Mouse (Mus musculus) c-Kit-negative CD71-positive TER-119-positive erythroid progenitor cells, embryonic 14.5 days (primary cell): ENCODE results near the gene Ablim1.

Source experiments
- DNase-seq: peaks from one replicate; pipeline ENCODE4 v3.0.0-alpha.2; 2013; ENCODE audit warnings: low read depth, low spot score

The Ablim1 gene

GRCm38 (mm10) chr19:57104171-57104748 lies 210.5 kb downstream of the Ablim1 start:
- no peak for DNase-seq

- no peak for DNase-seq
Observed at GRCm38 (mm10) chr19:57103360-57103958, 211.3 kb downstream of the Ablim1 start.

- DNase-seq: no peak
Observed at GRCm38 (mm10) chr19:57101986-57102385, 212.7 kb downstream of the Ablim1 start.

GRCm38 (mm10) chr19:57100753-57101446 lies 213.8 kb downstream of the Ablim1 start:
- no peak for DNase-seq

DNA sequence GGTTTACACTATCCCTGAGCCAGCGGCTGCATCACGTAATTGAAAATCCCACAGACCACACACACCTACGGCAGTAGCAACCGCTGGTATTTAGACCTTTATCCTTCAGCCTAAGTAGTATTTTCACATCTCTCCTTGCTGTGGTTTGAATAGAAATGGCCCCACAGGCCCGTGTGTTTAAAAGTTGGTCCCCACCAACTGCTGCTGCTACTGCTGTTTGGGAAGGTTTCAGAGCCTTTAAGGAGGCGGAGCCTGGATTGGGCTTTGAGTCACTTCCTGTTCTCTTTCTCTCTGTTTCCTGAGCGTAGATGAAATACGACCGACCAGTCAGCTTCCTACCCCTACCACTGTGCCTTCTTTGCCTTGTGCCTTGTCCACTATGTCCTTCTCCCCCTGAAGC lies 214.7 kb downstream of the Ablim1 start:
- no peak for DNase-seq

DNA sequence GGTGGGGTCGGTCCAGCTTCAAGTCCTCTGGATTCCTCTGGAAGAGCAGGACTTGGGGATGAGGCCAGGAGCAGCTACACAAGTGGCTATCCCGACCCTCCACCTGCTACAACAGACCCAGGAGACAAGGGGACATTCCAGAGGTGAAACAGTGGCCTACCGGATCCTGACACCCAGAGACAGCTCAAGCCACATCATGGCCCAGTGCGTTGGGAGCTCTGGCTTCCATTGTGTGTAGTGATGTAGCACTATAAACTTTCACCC lies 215.7 kb downstream of the Ablim1 start:
- DNase-seq: no peak

GRCm38 (mm10) chr19:57098241-57099093 lies 216.3 kb downstream of the Ablim1 start:
- no peak for DNase-seq

DNA sequence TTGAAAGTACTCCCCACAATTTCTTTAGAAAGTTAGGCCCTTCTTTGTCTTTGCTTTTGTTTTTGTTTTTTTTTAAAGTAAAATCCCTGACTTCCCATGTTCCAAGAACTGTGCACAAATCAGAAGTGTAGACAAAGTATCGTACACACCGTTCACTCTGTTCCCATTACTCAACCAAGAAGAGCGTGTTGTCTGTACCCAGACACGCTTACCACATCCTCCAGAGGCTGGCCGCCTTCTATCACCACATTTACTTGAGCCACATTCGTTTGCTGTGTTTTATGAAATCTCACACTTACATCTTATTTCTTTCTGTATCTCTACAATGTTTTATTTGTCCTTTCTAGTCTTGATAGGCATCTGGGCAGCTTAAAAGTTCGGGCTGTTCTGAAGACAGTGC lies 219.4 kb downstream of the Ablim1 start:
- DNase-seq: no peak

GRCm38 (mm10) chr19:57093698-57094004 lies 221.1 kb downstream of the Ablim1 start:
- no peak for DNase-seq

DNA sequence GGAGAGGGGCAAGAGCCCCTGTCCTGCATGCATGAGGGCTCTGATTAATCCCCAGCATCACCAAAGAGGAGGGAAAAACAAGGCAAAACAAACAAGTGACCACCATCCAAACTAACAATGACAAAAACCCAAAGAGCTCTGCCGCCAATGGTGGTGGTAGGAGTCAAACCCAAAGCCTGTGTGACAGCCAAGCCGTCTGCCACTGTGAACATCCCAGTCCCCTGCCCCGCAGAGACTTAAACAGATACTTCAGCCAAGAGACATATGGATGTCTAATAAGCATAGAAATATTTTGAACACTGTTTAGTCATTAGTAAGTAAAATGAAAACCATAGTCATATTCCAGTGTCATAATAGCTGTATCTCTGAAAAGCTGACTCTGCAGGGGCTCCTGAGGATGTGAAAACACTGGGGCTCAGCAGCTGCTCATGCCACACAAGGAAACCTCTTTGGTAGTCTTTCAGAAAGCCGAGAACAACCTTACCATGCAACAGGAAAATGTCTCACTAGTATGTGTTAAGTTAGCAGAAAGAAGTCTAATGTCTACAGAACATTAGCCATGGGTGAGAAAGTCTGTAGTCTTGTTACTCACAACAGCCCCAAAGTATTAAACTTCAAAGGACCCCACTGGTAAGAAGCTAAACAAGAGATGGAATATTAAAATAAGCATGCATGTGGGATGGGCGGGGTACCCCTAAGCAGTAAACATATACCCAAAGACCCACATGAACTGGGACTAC lies 221.6 kb downstream of the Ablim1 start:
- no peak for DNase-seq

DNA sequence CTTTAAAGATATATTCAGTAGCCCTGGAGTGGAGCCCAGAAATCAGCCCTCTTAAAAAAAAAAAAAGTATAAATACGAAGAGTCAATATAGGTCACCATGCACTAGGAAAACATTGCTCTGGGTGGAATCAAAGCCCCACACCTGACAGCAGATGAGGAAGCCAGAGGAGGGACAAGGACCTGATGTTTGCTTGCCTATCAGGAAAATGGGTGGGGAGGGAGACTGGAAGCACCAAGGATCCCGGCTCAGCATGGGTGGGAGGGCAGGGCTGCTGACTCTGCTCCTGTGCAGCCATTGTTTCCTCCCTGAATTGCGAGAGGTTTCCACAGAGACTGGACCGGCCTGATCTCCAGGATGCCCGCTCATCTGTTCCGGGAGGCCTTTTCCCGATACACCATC lies 223.4 kb downstream of the Ablim1 start:
- DNase-seq: no peak

- no peak for DNase-seq
Observed at GRCm38 (mm10) chr19:57088804-57089369, 225.8 kb downstream of the Ablim1 start.

GRCm38 (mm10) chr19:57084520-57085166 lies 230.1 kb downstream of the Ablim1 start:
- no peak for DNase-seq

DNA sequence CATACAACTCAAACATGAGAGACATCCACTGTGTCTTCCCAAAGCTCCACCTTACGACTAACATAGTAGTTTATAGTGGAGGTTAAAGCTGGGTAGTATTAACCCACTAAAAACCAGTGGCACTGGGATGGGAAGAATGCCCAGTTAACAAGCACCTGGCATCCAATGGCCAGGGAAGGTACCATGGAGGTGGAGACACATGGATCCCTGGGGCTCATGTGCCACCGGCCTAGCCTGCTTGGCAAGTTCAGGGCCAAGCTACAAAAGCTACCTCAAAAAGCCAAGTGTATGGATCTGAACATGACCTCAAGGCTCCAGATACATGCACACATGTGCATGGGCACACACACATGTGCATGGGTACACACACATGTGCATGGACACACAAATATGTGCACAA lies 230.8 kb downstream of the Ablim1 start:
- DNase-seq: no peak

- no peak for DNase-seq
Observed at GRCm38 (mm10) chr19:57083183-57083555, 231.6 kb downstream of the Ablim1 start.

DNA sequence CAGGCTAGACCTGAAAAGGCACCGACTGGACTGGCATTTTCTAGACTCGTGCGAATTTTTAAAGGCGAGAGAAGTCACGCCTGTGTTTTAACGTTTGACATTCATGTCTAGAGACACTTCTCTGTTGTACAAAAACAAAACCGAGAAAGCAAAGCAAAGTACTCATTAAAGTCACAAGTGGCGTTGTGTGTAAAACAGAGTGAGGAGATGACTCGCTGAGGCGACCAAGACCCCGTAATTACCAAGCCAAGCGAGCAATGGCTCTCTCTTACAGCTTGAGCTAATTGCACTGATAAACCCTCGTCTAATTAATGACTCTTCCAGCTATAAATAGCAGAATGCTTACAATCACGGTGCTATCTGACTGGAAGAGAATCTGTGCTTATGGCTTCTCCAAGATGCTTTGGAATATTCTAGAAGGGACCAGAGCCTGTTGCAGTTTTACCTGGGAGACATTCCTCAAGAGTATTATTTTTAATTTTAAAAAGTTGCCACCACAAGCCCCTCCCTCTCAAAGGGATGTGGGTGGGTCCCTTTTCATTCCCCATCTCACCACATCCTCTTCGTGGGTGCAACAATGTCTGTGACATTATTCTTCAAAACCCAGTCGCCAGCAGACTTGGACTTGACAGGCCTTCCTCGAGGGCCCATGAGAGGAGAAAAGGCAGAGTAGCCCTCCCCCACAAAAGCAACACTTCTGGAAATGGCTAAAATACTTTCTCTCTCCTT lies 232.1 kb downstream of the Ablim1 start:
- no peak for DNase-seq

GRCm38 (mm10) chr19:57081536-57081935 lies 233.2 kb downstream of the Ablim1 start:
- no peak for DNase-seq

DNA sequence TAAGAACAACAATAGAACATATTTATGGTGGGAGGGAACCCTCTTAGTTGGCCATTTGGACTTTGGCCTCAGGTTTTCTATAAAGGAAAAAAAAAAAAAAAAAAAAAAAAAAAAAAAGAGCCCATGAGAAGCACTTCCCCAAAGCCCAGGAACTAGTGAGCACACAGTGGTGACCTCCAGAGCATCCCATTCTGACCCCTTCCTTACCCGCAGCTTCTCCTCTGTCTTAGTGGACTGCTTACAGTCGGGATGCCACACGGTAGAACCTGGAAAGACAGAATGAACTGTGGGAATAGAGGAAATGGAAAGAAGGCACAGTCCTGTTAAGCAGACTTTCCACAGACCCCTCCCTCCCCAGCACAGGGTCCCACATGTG lies 235.1 kb downstream of the Ablim1 start:
- no peak for DNase-seq

DNA sequence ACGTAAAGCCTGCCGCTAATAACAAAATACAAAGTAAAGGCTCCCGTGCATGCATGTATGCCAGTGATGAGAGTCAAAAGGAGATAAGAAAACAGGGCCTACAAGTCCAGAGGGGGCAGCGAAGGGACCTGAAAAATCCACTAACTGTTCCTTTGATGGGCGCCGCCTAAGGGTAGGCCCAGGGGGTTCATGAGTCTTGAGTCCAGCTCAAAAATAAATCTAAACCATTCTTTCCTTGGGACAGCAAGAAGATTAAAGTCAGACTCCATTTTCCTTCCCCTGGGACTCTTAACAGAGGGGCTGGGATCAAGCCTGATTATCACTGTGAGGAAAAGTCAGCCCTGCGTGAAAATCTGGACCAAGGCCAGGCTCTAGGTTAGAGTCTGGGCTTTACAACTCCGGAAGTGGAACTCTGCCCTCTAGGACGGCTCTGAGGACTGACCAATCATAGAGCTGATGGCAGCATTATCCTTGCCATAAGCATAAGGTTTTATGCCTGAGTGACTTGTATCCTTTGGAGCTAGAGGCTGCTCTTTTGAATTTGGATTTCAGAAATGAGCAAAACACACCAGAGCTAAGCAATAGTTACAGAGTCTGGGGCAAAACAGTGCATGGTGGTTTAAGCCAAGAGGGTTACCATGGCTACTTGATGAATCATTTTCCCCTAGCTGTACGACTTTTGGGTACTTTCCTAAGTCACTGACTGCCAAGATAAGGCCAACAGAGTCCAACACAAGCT lies 235.7 kb downstream of the Ablim1 start:
- no peak for DNase-seq
